Mouse (Mus musculus): ENCODE measurements around the gene Tnfrsf13b. TPM values are rescaled to one million over a fixed set of nuclear protein-coding genes. Genes with fewer than 3 reads are reported as not detected.
A peak's percentile ranks its signal among the peaks of the same experiment; 100 is the strongest.

Tnfrsf13b gene
- 8.5 and 10.8 TPM in 2 replicates for polyA plus RNA-seq (2015; fragmentation: Nextera tagmentation; extraction: Ambion mirVana)

- H3K27ac ChIP-seq (ENCODE audit: low read length): no peak within 1 kb of the TSS
- ATAC-seq: no peak
- no peak within 1 kb of the TSS for H3K4me3 ChIP-seq (ENCODE audit: low read depth, low read length)
- no peaks in the 10 kb centered on the region for H3K27me3 ChIP-seq (replicated peaks; ENCODE audit: insufficient read depth, low read length)
- no peak within 1 kb of the TSS for H3K9ac ChIP-seq (replicated peaks; ENCODE audit: low read depth)
- H3K4me2 ChIP-seq (replicated peaks; ENCODE audit: low read depth, low read length): no peak within 1 kb of the TSS
- WGBS: 77% methylated on average over 22 of the region's 23 CpGs
- H3K36me3 ChIP-seq (ENCODE audit: insufficient read depth, low read length): no peaks in the 10 kb centered on the region
- TF ChIP-seq CTCF (IDR thresholded peaks at IDR 0.05): no peak
- TF ChIP-seq EP300 (IDR thresholded peaks at IDR 0.05): no peak
- DNase-seq (ENCODE audit: low spot score): no peak
- no peaks in the 10 kb centered on the region for H3K9me3 ChIP-seq (ENCODE audit: low read length)
- H3K4me1 ChIP-seq (ENCODE audit: insufficient read depth, low read depth, low read length): no peaks in the 10 kb centered on the region
Measured at GRCm38 (mm10) chr11:61126606-61127355, at the start of gene Tnfrsf13b. Gene Tnfrsf13b (plus strand): TSS chr11:61126755.

GRCm38 (mm10) chr11:61081624-61082023 is 44.9 kb upstream of the Tnfrsf13b start:
- Histone ChIP-seq H3K27ac (ENCODE audit: low read length) (no peak overlapping the region), H3K27me3 (replicated peaks; ENCODE audit: insufficient read depth, low read length) (no peaks in the 10 kb centered on the region), H3K9me3 (ENCODE audit: low read length) (no peaks in the 10 kb centered on the region), H3K36me3 (ENCODE audit: insufficient read depth, low read length) (no peaks in the 10 kb centered on the region), H3K9ac (replicated peaks; ENCODE audit: low read depth) (no peak overlapping the region), H3K4me1 (ENCODE audit: insufficient read depth, low read depth, low read length) (no peaks in the 10 kb centered on the region), H3K4me2 (replicated peaks; ENCODE audit: low read depth, low read length) (no peak overlapping the region), H3K4me3 (ENCODE audit: low read depth, low read length) (no peak overlapping the region)
- TF ChIP-seq EP300 (IDR thresholded peaks at IDR 0.05) (no peak), CTCF (IDR thresholded peaks at IDR 0.05) (no peak)
- ATAC-seq (no peak), DNase-seq (ENCODE audit: low spot score) (no peak)
- WGBS: 70% methylated on average over 2 of the region's 2 CpGs

GRCm38 (mm10) chr11:61090195-61090594 is 36.4 kb upstream of the Tnfrsf13b start:
- Histone ChIP-seq H3K4me2 (replicated peaks; ENCODE audit: low read depth, low read length) (no peak overlapping the region), H3K27ac (ENCODE audit: low read length) (no peak overlapping the region), H3K9me3 (ENCODE audit: low read length) (no peaks in the 10 kb centered on the region), H3K27me3 (replicated peaks; ENCODE audit: insufficient read depth, low read length) (no peaks in the 10 kb centered on the region), H3K4me1 (ENCODE audit: insufficient read depth, low read depth, low read length) (no peaks in the 10 kb centered on the region), H3K4me3 (ENCODE audit: low read depth, low read length) (no peak overlapping the region), H3K36me3 (ENCODE audit: insufficient read depth, low read length) (no peaks in the 10 kb centered on the region), H3K9ac (replicated peaks; ENCODE audit: low read depth) (no peak overlapping the region)
- no peak for DNase-seq (ENCODE audit: low spot score)
- no peak for ATAC-seq
- TF ChIP-seq EP300 (IDR thresholded peaks at IDR 0.05) (no peak), CTCF (IDR thresholded peaks at IDR 0.05) (no peak)
- WGBS: 81% methylated on average over 7 of the region's 7 CpGs

- H3K27ac ChIP-seq (ENCODE audit: low read length): no peak overlapping the region
- DNase-seq (ENCODE audit: low spot score) (no peak), ATAC-seq (no peak)
- H3K36me3 ChIP-seq (ENCODE audit: insufficient read depth, low read length): no peaks in the 10 kb centered on the region
- no peak for TF ChIP-seq EP300 (IDR thresholded peaks at IDR 0.05)
- TF ChIP-seq CTCF (IDR thresholded peaks at IDR 0.05): no peak
- H3K4me1 ChIP-seq (ENCODE audit: insufficient read depth, low read depth, low read length): no peaks in the 10 kb centered on the region
- H3K9ac ChIP-seq (replicated peaks; ENCODE audit: low read depth): no peak overlapping the region
- H3K4me3 ChIP-seq (ENCODE audit: low read depth, low read length): no peak overlapping the region
- H3K27me3 ChIP-seq (replicated peaks; ENCODE audit: insufficient read depth, low read length): no peaks in the 10 kb centered on the region
- no peak overlapping the region for H3K4me2 ChIP-seq (replicated peaks; ENCODE audit: low read depth, low read length)
- H3K9me3 ChIP-seq (ENCODE audit: low read length): no peaks in the 10 kb centered on the region
- 65% methylated on average over 3 of the region's 3 CpGs for WGBS
Measured at GRCm38 (mm10) chr11:61091192-61091591, 35.4 kb upstream of the Tnfrsf13b start.

GRCm38 (mm10) chr11:61091642-61092262 is 34.8 kb upstream of the Tnfrsf13b start:
- TF ChIP-seq EP300 (IDR thresholded peaks at IDR 0.05) (no peak), CTCF (IDR thresholded peaks at IDR 0.05) (peak; percentile 87)
- no peaks in the 10 kb centered on the region for H3K27me3 ChIP-seq (replicated peaks; ENCODE audit: insufficient read depth, low read length)
- ATAC-seq (0 out of 2 replicates have a peak, but pooled peaks have one; percentile 37), DNase-seq (ENCODE audit: low spot score) (peak; percentile 80)
- no peak overlapping the region for H3K9ac ChIP-seq (replicated peaks; ENCODE audit: low read depth)
- H3K27ac ChIP-seq (ENCODE audit: low read length): no peak overlapping the region
- H3K36me3 ChIP-seq (ENCODE audit: insufficient read depth, low read length): no peaks in the 10 kb centered on the region
- no peaks in the 10 kb centered on the region for H3K4me1 ChIP-seq (ENCODE audit: insufficient read depth, low read depth, low read length)
- H3K4me2 ChIP-seq (replicated peaks; ENCODE audit: low read depth, low read length): no peak overlapping the region
- H3K9me3 ChIP-seq (ENCODE audit: low read length): no peaks in the 10 kb centered on the region
- H3K4me3 ChIP-seq (ENCODE audit: low read depth, low read length): no peak overlapping the region
- 21% methylated on average over 7 of the region's 7 CpGs for WGBS

- TF ChIP-seq CTCF (IDR thresholded peaks at IDR 0.05): no peak
- TF ChIP-seq EP300 (IDR thresholded peaks at IDR 0.05): no peak
- Histone ChIP-seq H3K27ac (ENCODE audit: low read length) (no peak overlapping the region), H3K36me3 (ENCODE audit: insufficient read depth, low read length) (no peaks in the 10 kb centered on the region), H3K9ac (replicated peaks; ENCODE audit: low read depth) (no peak overlapping the region), H3K4me2 (replicated peaks; ENCODE audit: low read depth, low read length) (no peak overlapping the region), H3K4me3 (ENCODE audit: low read depth, low read length) (no peak overlapping the region), H3K9me3 (ENCODE audit: low read length) (no peaks in the 10 kb centered on the region), H3K27me3 (replicated peaks; ENCODE audit: insufficient read depth, low read length) (no peaks in the 10 kb centered on the region), H3K4me1 (ENCODE audit: insufficient read depth, low read depth, low read length) (no peaks in the 10 kb centered on the region)
- ATAC-seq (no peak), DNase-seq (ENCODE audit: low spot score) (no peak)
- 63% methylated on average over 1 of the region's 1 CpGs for WGBS
Measured at GRCm38 (mm10) chr11:61098046-61098445, 28.5 kb upstream of the Tnfrsf13b start.

Data from lung, postnatal 0 days (tissue).